Comparison of ENCODE assay signal across 7 mouse cellular contexts in the genomic region with DNA sequence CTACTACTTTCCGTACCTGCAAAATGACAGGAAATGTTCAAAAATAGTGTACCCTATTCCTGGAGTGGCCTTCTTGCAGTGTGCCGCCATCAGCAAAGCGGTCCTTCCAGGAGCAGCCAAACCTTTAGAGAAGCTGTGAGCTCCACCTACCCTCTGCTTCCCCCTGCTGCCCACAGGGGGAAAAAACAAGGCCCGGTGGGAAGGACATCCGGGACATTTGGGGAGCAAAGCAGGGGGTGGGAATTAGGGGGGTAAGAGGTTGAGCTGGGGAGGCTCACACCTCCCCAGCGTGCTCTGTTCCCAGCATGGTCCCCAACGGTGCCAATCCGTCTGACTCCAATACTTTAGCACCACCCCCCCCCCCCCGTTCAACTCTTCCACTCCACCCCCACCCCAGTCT. TPM values are rescaled to one million over a fixed set of nuclear protein-coding genes. Genes with fewer than 3 reads are reported as not detected.
A peak's percentile ranks its signal among the peaks of the same experiment; 100 is the strongest.
DNase-seq lines count a peak whose midpoint lies in the region; ATAC-seq and TF ChIP-seq lines count a peak whose summit lies in the region.

No protein-coding gene starts in this region.

- H3K4me1 ChIP-seq in cortical plate, adult 2 months (ENCODE audit: control insufficient read depth, insufficient read depth, low read length) = no peaks in the 10 kb centered on the region; the same call in 1 of the 2 replicates

- DNase-seq in adrenal gland, adult 2 months = peak; percentile 79
- peak; percentile 75 for DNase-seq in gastrocnemius, postnatal 14 days
- peak; percentile 54 for DNase-seq in hindlimb bud, embryonic 11.5 days (ENCODE audit: extremely low spot score, low read depth, low spot score)
- peak; percentile 84 to 87 for DNase-seq in left cerebral cortex, postnatal 14 days (ENCODE audit: low spot score in 2 of 2)
- DNase-seq in skeletal muscle tissue, adult 2 months (ENCODE audit: low read depth, low spot score) = peak; percentile 62

- intact Hi-C loops in gastrocnemius, postnatal 14 days (cut with DNase I; ENCODE audit: low total_unique reads) = loop anchor here (1.0 to 10.0 kb wide), 2 partner anchors 136 to 311 kb away; no protein-coding TSS in a partner anchor
- intact Hi-C loops in left cerebral cortex, postnatal 14 days (cut with DNase I) = loop anchor here (1.0 to 10.0 kb wide), 4 partner anchors 85 to 411 kb away; no protein-coding TSS in a partner anchor

- peak; percentile 36; the same call in 1 of the 2 replicates for TF ChIP-seq POLR2A in cortical plate, adult 2 months (IDR thresholded peaks at IDR 0.05; ENCODE audit: extremely low read depth, insufficient read depth, low read length)

- no peak overlapping the region for H3K27ac ChIP-seq in cortical plate, adult 2 months (ENCODE audit: insufficient read depth, low read length)

- H3K4me3 ChIP-seq in cortical plate, adult 2 months (ENCODE audit: insufficient read depth, low read length) = no peak overlapping the region

- ATAC-seq in megakaryocyte-erythroid progenitor cell, adult 5-6 weeks (replicated peaks; ENCODE audit: low FRiP score, low TSS enrichment, poor library complexity, severe bottlenecking) = peak; percentile 66

- TF ChIP-seq CTCF in cortical plate, adult 2 months (IDR thresholded peaks at IDR 0.05; ENCODE audit: extremely low read depth, insufficient read depth, low read length) = peak; percentile 90

RNA-seq across cellular contexts. Expression of a gene that starts 8.9 kb away (rescaled TPM):
- total RNA-seq in adrenal gland, adult 2 months (2021) = 10 to 100 TPM; 10.1 to 12.4 TPM
- 13.4 and 17.9 TPM in 2 replicates for polyA plus RNA-seq in adrenal gland, adult 2 months (2012; rRNA removed)
- polyA plus RNA-seq in cortical plate, adult 2 months (2012; rRNA removed) = 11.4 and 13.7 TPM in 2 replicates
- 100 to 1,000 TPM; 197 to 203 TPM for total RNA-seq in gastrocnemius, postnatal 14 days (2021)
- 10 to 100 TPM; 16.8 to 21.8 TPM for total RNA-seq in left cerebral cortex, postnatal 14 days (2021)
- total RNA-seq in megakaryocyte-erythroid progenitor cell, adult 5-6 weeks (2014; fragmentation: Nextera tagmentation) = not detected in 2 replicates
- not detected in 2 replicates for total RNA-seq in megakaryocyte-erythroid progenitor cell, adult 5-6 weeks (2017)

RNA-seq across cellular contexts. Expression of a gene that starts 32.9 kb away (rescaled TPM):
- 10 to 100 TPM; 20.3 to 55.2 TPM for total RNA-seq in adrenal gland, adult 2 months (2021)
- polyA plus RNA-seq in adrenal gland, adult 2 months (2012; rRNA removed) = 18.9 and 25.1 TPM in 2 replicates
- polyA plus RNA-seq in cortical plate, adult 2 months (2012; rRNA removed) = 16.0 and 19.8 TPM in 2 replicates
- 10 to 100 TPM; 19.7 to 44.2 TPM for total RNA-seq in gastrocnemius, postnatal 14 days (2021)
- 10 to 100 TPM; 14.6 to 17.5 TPM for total RNA-seq in left cerebral cortex, postnatal 14 days (2021)
- 2.0 and 3.9 TPM in 2 replicates for total RNA-seq in megakaryocyte-erythroid progenitor cell, adult 5-6 weeks (2014; fragmentation: Nextera tagmentation)
- 58.5 and 61.6 TPM in 2 replicates for total RNA-seq in megakaryocyte-erythroid progenitor cell, adult 5-6 weeks (2017)

Comparison
In these comparisons a context has a peak if more than half of its experiments do, and no peak if none do; other contexts are left out.
1. RNA of a gene that starts 8.9 kb away (total RNA-seq): 197 to 203 TPM in gastrocnemius, postnatal 14 days, 16.8 to 21.8 TPM in left cerebral cortex, postnatal 14 days and 10.1 to 12.4 TPM in adrenal gland, adult 2 months; not detected in megakaryocyte-erythroid progenitor cell, adult 5-6 weeks; every median in the first group is over 10 times any median in the second.
2. Peak in every context shown above with its lines, with median percentiles within 50 percentile points of each other: DNase-seq.